8 mouse cellular contexts compared by ENCODE assay signal in genomic region chr4:39699347-39699746, GRCm38 (mm10).
"Had no signal": no experiment of that assay in that cellular context is flagged by ENCODE, and none has a peak within 500 bp of the region (broad histone marks: within the 10 kb centered on the region; RNA-seq: fewer than 3 reads in every experiment).

No protein-coding gene starts in this region.

- DNase-seq: liver, postnatal 0 days; lung, adult 2 months; lung, postnatal 14 days; lung, postnatal 36 days; spleen, adult 18-20 months; thymus, adult 2 months; thymus, postnatal 25 days; thymus, postnatal 4 days had no signal
